Mouse (Mus musculus) neural tube, embryonic 15.5 days (tissue): ENCODE data around the gene Eva1b. TPM values are rescaled to one million over a fixed set of nuclear protein-coding genes. Genes with fewer than 3 reads are reported as not detected.

Experiments
- ATAC-seq: fragments of 200-750 bp; cut with Nextera tagmentation; 2 replicates; pipeline ENCODE4 v1.8.0; 2017; ENCODE audit warnings: mild to moderate bottlenecking, moderate TSS enrichment, moderate library complexity; ENCODE audit not compliant: low FRiP score
- H3K27ac ChIP-seq: fragments of 300-500 bp; sonication (generic); replicated peaks from 2 replicates; pipeline ENCODE4 v1.5.1; 2015; ENCODE audit warnings: mild to moderate bottlenecking, inconsistent platforms
- H3K27me3 ChIP-seq: fragments of 300-500 bp; sonication (generic); replicated peaks from 2 replicates; pipeline ENCODE4 v1.6.1; 2015; ENCODE audit warnings: inconsistent platforms
- H3K36me3 ChIP-seq: fragments of 300-500 bp; sonication (generic); 2 replicates; pipeline ENCODE4 v1.6.1; 2015; ENCODE audit warnings: inconsistent platforms
- H3K4me1 ChIP-seq: fragments of 300-500 bp; sonication (generic); 2 replicates; pipeline ENCODE4 v1.6.1; 2015; ENCODE audit warnings: inconsistent platforms
- H3K4me2 ChIP-seq: fragments of 300-500 bp; sonication (generic); 2 replicates; pipeline ENCODE4 v1.6.1; 2015; ENCODE audit warnings: inconsistent platforms, mild to moderate bottlenecking, moderate library complexity
- H3K4me3 ChIP-seq: fragments of 300-500 bp; sonication (generic); replicated peaks from 2 replicates; pipeline ENCODE4 v1.5.1; 2015; ENCODE audit warnings: mild to moderate bottlenecking, inconsistent platforms
- H3K9ac ChIP-seq: fragments of 300-500 bp; sonication (generic); replicated peaks from 2 replicates; pipeline ENCODE4 v1.6.1; 2015; ENCODE audit warnings: mild to moderate bottlenecking, inconsistent platforms
- H3K9me3 ChIP-seq: fragments of 300-500 bp; sonication (generic); replicated peaks from 2 replicates; pipeline ENCODE4 v1.6.1; 2016; ENCODE audit warnings: inconsistent platforms
- WGBS: fragments of 180-500 bp; shearing (Covaris S2); methylation state at CpG from one replicate; pipeline ENCODE4 v1.1.7; 2015; ENCODE audit warnings: mixed read lengths; 5-methylcytosine and 5-hydroxymethylcytosine counted together
- polyA plus RNA-seq: library from polyadenylated mRNA; unstranded; fragments of >200 nt; fragmentation: Nextera tagmentation; extraction: Ambion mirVana; gene quantifications from 2 replicates; pipeline ENCODE4 v1.2.1, GENCODE M21; 2015

Eva1b gene
- polyA plus RNA-seq, 1 experiment from 2014 or later: 13.3 TPM

GRCm38 (mm10) chr4:126149041-126149676 lies 1.6 kb downstream of the Eva1b start:
- peak overlapping the region; percentile 51 for H3K27ac ChIP-seq
- H3K9ac ChIP-seq: peak overlapping the region; percentile 39
- peak overlapping the region; percentile 68 for H3K4me2 ChIP-seq
- H3K4me3 ChIP-seq: peak overlapping the region; percentile 42
- peaks cover 39% of the 10 kb centered on the region for H3K27me3 ChIP-seq
- WGBS: 25% methylated on average over 42 of the region's 42 CpGs
- H3K36me3 ChIP-seq: no peaks in the 10 kb centered on the region
- H3K4me1 ChIP-seq: peaks cover 28% of the 10 kb centered on the region
- ATAC-seq: peak; percentile 26; the same call in 1 of the 2 replicates
- H3K9me3 ChIP-seq: no peaks in the 10 kb centered on the region

- no peak overlapping the region; the same call in 1 of the 2 replicates for H3K4me3 ChIP-seq
- peaks cover 28% of the 10 kb centered on the region for H3K4me1 ChIP-seq
- WGBS: 66% methylated on average over 10 of the region's 10 CpGs
- ATAC-seq: no peak
- H3K27ac ChIP-seq: no peak overlapping the region
- H3K27me3 ChIP-seq: peaks cover 39% of the 10 kb centered on the region
- no peak overlapping the region for H3K9ac ChIP-seq
- H3K36me3 ChIP-seq: no peaks in the 10 kb centered on the region
- H3K9me3 ChIP-seq: no peaks in the 10 kb centered on the region
- H3K4me2 ChIP-seq: peak overlapping the region; percentile 68
These were observed 2.3 kb downstream of the Eva1b start for GRCm38 (mm10) chr4:126149798-126150197.

- no peaks in the 10 kb centered on the region for H3K36me3 ChIP-seq
- H3K4me1 ChIP-seq: peaks cover 28% of the 10 kb centered on the region
- no peak overlapping the region for H3K4me3 ChIP-seq
- no peaks in the 10 kb centered on the region for H3K9me3 ChIP-seq
- H3K27me3 ChIP-seq: peaks cover 39% of the 10 kb centered on the region
- 64% methylated on average over 16 of the region's 16 CpGs for WGBS
- H3K4me2 ChIP-seq: peak overlapping the region; percentile 68
- H3K9ac ChIP-seq: no peak overlapping the region
- no peak for ATAC-seq
- no peak overlapping the region for H3K27ac ChIP-seq
These were observed 2.9 kb downstream of the Eva1b start for GRCm38 (mm10) chr4:126150297-126150948.

- Histone ChIP-seq H3K27me3 (peaks cover 39% of the 10 kb centered on the region), H3K36me3 (no peaks in the 10 kb centered on the region), H3K4me1 (peaks cover 28% of the 10 kb centered on the region), H3K9ac (no peak overlapping the region), H3K4me3 (no peak overlapping the region), H3K4me2 (peak overlapping the region; percentile 19), H3K27ac (no peak overlapping the region), H3K9me3 (no peaks in the 10 kb centered on the region)
- no peak for ATAC-seq
- 76% methylated on average over 6 of the region's 6 CpGs for WGBS
These were observed 3.4 kb downstream of the Eva1b start for GRCm38 (mm10) chr4:126150949-126151320.

GRCm38 (mm10) chr4:126151701-126152440 lies 4.3 kb downstream of the Eva1b start:
- ATAC-seq: no peak
- Histone ChIP-seq H3K4me3 (no peak overlapping the region), H3K9me3 (no peaks in the 10 kb centered on the region), H3K27me3 (peaks cover 37% of the 10 kb centered on the region), H3K9ac (no peak overlapping the region), H3K4me1 (peaks cover 28% of the 10 kb centered on the region), H3K4me2 (no peak overlapping the region), H3K36me3 (no peaks in the 10 kb centered on the region), H3K27ac (no peak overlapping the region)
- 84% methylated on average over 16 of the region's 16 CpGs for WGBS

- Histone ChIP-seq H3K4me1 (peaks cover 22% of the 10 kb centered on the region), H3K36me3 (no peaks in the 10 kb centered on the region), H3K4me3 (no peak overlapping the region), H3K27me3 (peaks cover 28% of the 10 kb centered on the region), H3K27ac (no peak overlapping the region), H3K4me2 (no peak overlapping the region), H3K9me3 (no peaks in the 10 kb centered on the region), H3K9ac (no peak overlapping the region)
- WGBS: 56% methylated on average over 14 of the region's 14 CpGs
- no peak for ATAC-seq
These were observed 5.3 kb downstream of the Eva1b start for GRCm38 (mm10) chr4:126152864-126153263.

GRCm38 (mm10) chr4:126155183-126155582 lies 7.6 kb downstream of the Eva1b start:
- 66% methylated on average over 4 of the region's 4 CpGs for WGBS
- ATAC-seq: no peak
- Histone ChIP-seq H3K4me2 (no peak overlapping the region), H3K27me3 (peaks cover 5% of the 10 kb centered on the region; the same call in 1 of the 2 replicates), H3K9me3 (no peaks in the 10 kb centered on the region), H3K27ac (peak overlapping the region; percentile 56; the same call in 1 of the 2 replicates), H3K4me3 (no peak overlapping the region), H3K36me3 (no peaks in the 10 kb centered on the region), H3K9ac (no peak overlapping the region), H3K4me1 (0 out of 2 replicates have a peak, but pooled peaks cover 3% of the 10 kb centered on the region)

GRCm38 (mm10) chr4:126155869-126156268 lies 8.3 kb downstream of the Eva1b start:
- 0 out of 2 replicates have a peak, but pooled peaks have one; percentile 41 for ATAC-seq

GRCm38 (mm10) chr4:126156617-126157016 lies 9.1 kb downstream of the Eva1b start:
- H3K4me3 ChIP-seq: no peak overlapping the region
- no peaks in the 10 kb centered on the region for H3K4me1 ChIP-seq
- no peak overlapping the region for H3K9ac ChIP-seq
- ATAC-seq: no peak
- WGBS: 58% methylated on average over 5 of the region's 5 CpGs
- H3K36me3 ChIP-seq: no peaks in the 10 kb centered on the region
- H3K27me3 ChIP-seq: no peaks in the 10 kb centered on the region
- 0 out of 2 replicates have a peak overlapping the region, but pooled peaks have one; percentile 56 for H3K27ac ChIP-seq
- H3K4me2 ChIP-seq: no peak overlapping the region
- H3K9me3 ChIP-seq: no peaks in the 10 kb centered on the region

More at GRCm38 (mm10) chr4:126155869-126156268, 8.3 kb downstream of the Eva1b start:
- Histone ChIP-seq H3K4me2 (no peak overlapping the region), H3K4me3 (no peak overlapping the region), H3K27ac (peak overlapping the region; percentile 56), H3K9ac (no peak overlapping the region), H3K36me3 (no peaks in the 10 kb centered on the region), H3K27me3 (no peaks in the 10 kb centered on the region), H3K4me1 (no peaks in the 10 kb centered on the region), H3K9me3 (no peaks in the 10 kb centered on the region)
- 60% methylated on average over 2 of the region's 2 CpGs for WGBS

- Histone ChIP-seq H3K27ac (no peak overlapping the region), H3K4me3 (no peak overlapping the region), H3K27me3 (no peaks in the 10 kb centered on the region), H3K9ac (no peak overlapping the region), H3K36me3 (no peaks in the 10 kb centered on the region), H3K4me2 (no peak overlapping the region), H3K4me1 (peaks cover 6% of the 10 kb centered on the region), H3K9me3 (no peaks in the 10 kb centered on the region)
- no peak for ATAC-seq
- WGBS: 91% methylated on average over 6 of the region's 6 CpGs
These were observed 10.0 kb downstream of the Eva1b start for GRCm38 (mm10) chr4:126157562-126157961.

GRCm38 (mm10) chr4:126159455-126159854 lies 11.9 kb downstream of the Eva1b start:
- no peaks in the 10 kb centered on the region for H3K27me3 ChIP-seq
- WGBS: 76% methylated on average over 8 of the region's 8 CpGs
- no peak overlapping the region for H3K4me3 ChIP-seq
- no peak overlapping the region for H3K9ac ChIP-seq
- H3K27ac ChIP-seq: no peak overlapping the region
- H3K4me1 ChIP-seq: peaks cover 16% of the 10 kb centered on the region
- H3K4me2 ChIP-seq: no peak overlapping the region
- no peak for ATAC-seq
- H3K36me3 ChIP-seq: no peaks in the 10 kb centered on the region
- no peaks in the 10 kb centered on the region for H3K9me3 ChIP-seq
